Comparison of ENCODE assay signal across 9 mouse cellular contexts in the genomic region with DNA sequence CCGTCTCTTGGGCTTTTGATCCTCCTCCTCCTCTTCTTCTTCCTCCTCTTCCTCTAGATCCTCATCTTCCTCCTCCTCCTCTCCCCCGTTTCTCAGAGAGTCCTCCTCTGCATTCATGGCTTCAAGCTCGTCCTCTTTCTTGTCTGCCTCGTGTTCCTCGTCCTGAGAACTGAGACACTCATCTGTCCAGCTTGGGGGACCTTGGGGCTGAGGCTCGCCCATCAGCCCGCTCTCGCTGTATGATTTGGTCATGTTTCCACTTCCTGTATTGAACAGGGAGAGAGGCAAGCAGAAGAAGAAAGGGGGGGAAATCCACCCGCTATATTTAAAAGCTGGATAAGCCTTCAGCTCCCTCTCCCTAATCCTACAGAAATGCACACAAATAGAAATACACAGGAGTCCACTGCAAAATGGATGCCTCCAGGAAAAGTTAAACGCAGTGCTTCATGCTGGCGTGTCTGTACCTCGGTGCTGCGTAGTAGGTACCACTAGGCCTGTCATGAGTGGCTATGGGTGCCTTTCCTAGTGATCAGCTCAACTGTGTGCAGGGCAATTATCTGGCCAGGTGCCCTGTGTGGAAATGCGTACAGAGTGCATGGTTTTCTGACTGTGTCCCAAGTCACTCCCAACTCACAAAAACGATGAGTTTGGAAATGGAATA. TPM values are rescaled to one million over a fixed set of nuclear protein-coding genes. Genes with fewer than 3 reads are reported as not detected.
DNase-seq lines count a peak whose midpoint lies in the region; ATAC-seq and TF ChIP-seq lines count a peak whose summit lies in the region.
"Had no signal": no experiment of that assay in that cellular context is flagged by ENCODE, and none has a peak within 500 bp of the region (broad histone marks: within the 10 kb centered on the region; RNA-seq: fewer than 3 reads in every experiment).

No protein-coding gene starts in this region.

- H3K36me3 ChIP-seq in intestine, embryonic 15.5 days: no peaks in the 10 kb centered on the region
- no peaks in the 10 kb centered on the region for H3K36me3 ChIP-seq in intestine, embryonic 16.5 days (ENCODE audit: control insufficient read depth, insufficient read depth, low read length)
- H3K36me3 ChIP-seq in embryonic facial prominence, embryonic 12.5 days: no peaks in the 10 kb centered on the region

- H3K4me3 ChIP-seq in intestine, embryonic 15.5 days (replicated peaks): no peak overlapping the region
- H3K4me3 ChIP-seq in intestine, embryonic 16.5 days (ENCODE audit: low read length): no peak overlapping the region
- H3K4me3 ChIP-seq in embryonic facial prominence, embryonic 12.5 days: 0 out of 2 replicates have a peak overlapping the region, but pooled peaks have one; percentile 33
- H3K4me3 ChIP-seq in olfactory bulb, adult 2 months (ENCODE audit: insufficient read depth, low read depth, low read length): peak overlapping the region; percentile 30; the same call in 1 of the 2 replicates

- TF ChIP-seq POLR2A in olfactory bulb, adult 2 months (IDR thresholded peaks at IDR 0.05; ENCODE audit: insufficient read depth, low read depth, low read length): no peak

- peaks cover 61% of the 10 kb centered on the region for H3K27me3 ChIP-seq in intestine, embryonic 15.5 days (replicated peaks)
- peaks cover 62% of the 10 kb centered on the region for H3K27me3 ChIP-seq in intestine, embryonic 16.5 days (replicated peaks; ENCODE audit: control insufficient read depth, insufficient read depth, low read length)
- H3K27me3 ChIP-seq in embryonic facial prominence, embryonic 12.5 days: peaks cover 69% of the 10 kb centered on the region

- no peaks in the 10 kb centered on the region for H3K9me3 ChIP-seq in intestine, embryonic 15.5 days
- H3K9me3 ChIP-seq in intestine, embryonic 16.5 days (ENCODE audit: control insufficient read depth, low read length): no peaks in the 10 kb centered on the region
- H3K9me3 ChIP-seq in embryonic facial prominence, embryonic 12.5 days: no peaks in the 10 kb centered on the region

- no peak for ATAC-seq in intestine, embryonic 15.5 days
- ATAC-seq in intestine, embryonic 16.5 days: no peak
- no peak for ATAC-seq in embryonic facial prominence, embryonic 12.5 days (ENCODE audit: insufficient number of reproducible peaks, insufficient read depth, low FRiP score, low TSS enrichment)

- H3K9ac ChIP-seq in intestine, embryonic 15.5 days: no peak overlapping the region
- H3K9ac ChIP-seq in intestine, embryonic 16.5 days (ENCODE audit: low read depth, low read length): no peak overlapping the region
- no peak overlapping the region for H3K9ac ChIP-seq in embryonic facial prominence, embryonic 12.5 days
- H3K9ac ChIP-seq: liver, embryonic 14.5 days had no signal

- peak; percentile 22 for DNase-seq in layer of hippocampus, adult 9-11 months
- no peak for DNase-seq in urinary bladder, postnatal 14 days (ENCODE audit: low spot score)
- DNase-seq in urinary bladder, adult 2 months (ENCODE audit: low spot score): no peak
- DNase-seq in lung, postnatal 10 days: no peak

- H3K4me1 ChIP-seq in intestine, embryonic 15.5 days (replicated peaks): peaks cover 8% of the 10 kb centered on the region; the same call in 1 of the 2 replicates
- peaks cover 6% of the 10 kb centered on the region; the same call in 1 of the 2 replicates for H3K4me1 ChIP-seq in intestine, embryonic 16.5 days (ENCODE audit: control insufficient read depth, insufficient read depth, low read length)
- H3K4me1 ChIP-seq in embryonic facial prominence, embryonic 12.5 days: 0 out of 2 replicates have a peak, but pooled peaks cover 6% of the 10 kb centered on the region
- H3K4me1 ChIP-seq in olfactory bulb, adult 2 months (ENCODE audit: control insufficient read depth, insufficient read depth, low read length): peaks cover 19% of the 10 kb centered on the region

- H3K27ac ChIP-seq in intestine, embryonic 15.5 days: no peak overlapping the region
- H3K27ac ChIP-seq in intestine, embryonic 16.5 days (ENCODE audit: low read length): no peak overlapping the region
- no peak overlapping the region for H3K27ac ChIP-seq in embryonic facial prominence, embryonic 12.5 days
- H3K27ac ChIP-seq in olfactory bulb, adult 2 months (ENCODE audit: insufficient read depth, low read depth, low read length): no peak overlapping the region
- H3K27ac ChIP-seq: liver, embryonic 14.5 days had no signal

- 15% methylated on average over 15 of the region's 15 CpGs for WGBS in intestine, embryonic 15.5 days
- 16% methylated on average over 15 of the region's 15 CpGs for WGBS in intestine, embryonic 16.5 days
- WGBS in embryonic facial prominence, embryonic 12.5 days: 9% methylated on average over 15 of the region's 15 CpGs
- 7% methylated on average over 15 of the region's 15 CpGs for WGBS in olfactory bulb, adult 2 months

- TF ChIP-seq CTCF in olfactory bulb, adult 2 months (IDR thresholded peaks at IDR 0.05; ENCODE audit: insufficient read depth, low read depth, low read length): no peak

- H3K4me2 ChIP-seq in intestine, embryonic 15.5 days (replicated peaks): peak overlapping the region; percentile 89; the same call in 1 of the 2 replicates
- H3K4me2 ChIP-seq in intestine, embryonic 16.5 days (ENCODE audit: low read depth, low read length): no peak overlapping the region
- peak overlapping the region; percentile 64; the same call in 1 of the 2 replicates for H3K4me2 ChIP-seq in embryonic facial prominence, embryonic 12.5 days (replicated peaks)

RNA-seq across cellular contexts. Expression of a gene that starts 1.6 kb away (rescaled TPM):
- 3.6 and 4.2 TPM in 2 replicates for polyA plus RNA-seq in intestine, embryonic 15.5 days (2015; fragmentation: Nextera tagmentation; extraction: Ambion mirVana)
- 2.9 and 3.2 TPM in 2 replicates for polyA plus RNA-seq in intestine, embryonic 16.5 days (2015; fragmentation: Nextera tagmentation; extraction: Ambion mirVana)
- polyA plus RNA-seq in embryonic facial prominence, embryonic 12.5 days (2016; fragmentation: Nextera tagmentation; extraction: Ambion mirVana): 17.3 and 19.1 TPM in 2 replicates
- polyA plus RNA-seq in olfactory bulb, adult 2 months (2012; ENCODE audit: insufficient read depth, insufficient read length, low replicate concordance, missing spikeins): not detected in 2 replicates
- polyA plus RNA-seq in urinary bladder, adult 2 months (2012; rRNA removed): not detected in 2 replicates

RNA-seq across cellular contexts. Expression of a gene that starts 1.7 kb away (rescaled TPM):
- 1.5 and 1.6 TPM in 2 replicates for polyA plus RNA-seq in intestine, embryonic 15.5 days (2015; fragmentation: Nextera tagmentation; extraction: Ambion mirVana)
- polyA plus RNA-seq in intestine, embryonic 16.5 days (2015; fragmentation: Nextera tagmentation; extraction: Ambion mirVana): 0.94 and 1.1 TPM in 2 replicates
- 2.0 and 2.3 TPM in 2 replicates for polyA plus RNA-seq in embryonic facial prominence, embryonic 12.5 days (2016; fragmentation: Nextera tagmentation; extraction: Ambion mirVana)
- not detected in 2 replicates for polyA plus RNA-seq in olfactory bulb, adult 2 months (2012; ENCODE audit: insufficient read depth, insufficient read length, low replicate concordance, missing spikeins)
- polyA plus RNA-seq in urinary bladder, adult 2 months (2012; rRNA removed): 0.40 and 0.91 TPM in 2 replicates

Comparison
In these comparisons a context has a peak if more than half of its experiments do, and no peak if none do; other contexts are left out.
1. H3K4me3 ChIP-seq: peak in embryonic facial prominence, embryonic 12.5 days (single experiment) and olfactory bulb, adult 2 months (single experiment); none in intestine, embryonic 15.5 days (single experiment) and intestine, embryonic 16.5 days (single experiment).